Mouse (Mus musculus) skeletal muscle tissue, adult 2 months (tissue): ENCODE results near the gene Ces2f.
"Not testable (repeated sequence)": the region's sequence is repeated elsewhere in the genome, so short reads cannot be mapped to it uniquely, and the experiment has no call there.

Source experiments
- DNase-seq: peaks from one replicate; pipeline ENCODE4 v3.0.0-alpha.2; 2012; ENCODE audit warnings: low read depth, low spot score

The Ces2f gene

GRCm38 (mm10) chr8:104947056-104947455 lies at the start of gene Ces2f:
Gene Ces2f (plus strand): TSS chr8:104947356.
- DNase-seq = no peak

- DNase-seq = no peak
Measured at GRCm38 (mm10) chr8:104901746-104902145, 45.4 kb upstream of the Ces2f start.

GRCm38 (mm10) chr8:104907111-104907510 lies 40.0 kb upstream of the Ces2f start:
- DNase-seq = no peak

- DNase-seq = peak; percentile 76
Measured at GRCm38 (mm10) chr8:104909021-104909420, 38.1 kb upstream of the Ces2f start.

GRCm38 (mm10) chr8:104909651-104910050 lies 37.5 kb upstream of the Ces2f start:
- not testable (repeated sequence) for DNase-seq

- no peak for DNase-seq
Measured at GRCm38 (mm10) chr8:104925972-104926596, 21.1 kb upstream of the Ces2f start, which contains the start of gene Ces2e. Gene Ces2e (plus strand): TSS chr8:104926260.

- no peak for DNase-seq
Measured at GRCm38 (mm10) chr8:104927301-104927700, 19.9 kb upstream of the Ces2f start.

- no peak for DNase-seq
Measured at GRCm38 (mm10) chr8:104944665-104945064, 2.5 kb upstream of the Ces2f start.

- DNase-seq = no peak
Measured at GRCm38 (mm10) chr8:104949031-104949430, 1.9 kb downstream of the Ces2f start.

- DNase-seq = peak; percentile 18
Measured at GRCm38 (mm10) chr8:104961537-104961961, 14.4 kb downstream of the Ces2f start, which contains the start of gene Ces2g. Gene Ces2g (plus strand): TSS chr8:104961718.

- DNase-seq = peak; percentile 3
Measured at GRCm38 (mm10) chr8:104962229-104962901, 15.2 kb downstream of the Ces2f start.

GRCm38 (mm10) chr8:104963375-104963894 lies 16.3 kb downstream of the Ces2f start:
- no peak for DNase-seq

- no peak for DNase-seq
Measured at GRCm38 (mm10) chr8:104984126-104984525, 37.0 kb downstream of the Ces2f start.

- no peak for DNase-seq
Measured at GRCm38 (mm10) chr8:104984942-104985341, 37.8 kb downstream of the Ces2f start.

- no peak for DNase-seq
Measured at GRCm38 (mm10) chr8:104998191-104998590, 51.0 kb downstream of the Ces2f start.

- no peak for DNase-seq
Measured at GRCm38 (mm10) chr8:104999183-104999582, 52.0 kb downstream of the Ces2f start.

GRCm38 (mm10) chr8:105000586-105000985 lies 53.4 kb downstream of the Ces2f start, which contains the start of gene Ces2h:
Gene Ces2h (plus strand): TSS chr8:105000853.
- no peak for DNase-seq
